Comparison of ENCODE assay signal across 15 mouse cellular contexts in genomic region chr5:88627545-88627944, GRCm38 (mm10). TPM values are rescaled to one million over a fixed set of nuclear protein-coding genes. Genes with fewer than 3 reads are reported as not detected.
DNase-seq lines count a peak whose midpoint lies in the region; ATAC-seq lines count a peak whose summit lies in the region.
"Had no signal": no experiment of that assay in that cellular context is flagged by ENCODE, and none has a peak within 500 bp of the region (broad histone marks: within the 10 kb centered on the region; RNA-seq: fewer than 3 reads in every experiment).

No protein-coding gene starts in this region.

- peaks cover 11% of the 10 kb centered on the region; the same call in 1 of the 2 replicates for H3K4me1 ChIP-seq in heart, embryonic 10.5 days
- peaks cover 9% of the 10 kb centered on the region for H3K4me1 ChIP-seq in limb, embryonic 10.5 days
- H3K4me1 ChIP-seq: midbrain, embryonic 10.5 days had no signal

- intact Hi-C loops in heart, postnatal 25 days (cut with DNase I) = no loop called here

- peaks cover 25% of the 10 kb centered on the region for H3K36me3 ChIP-seq in heart, embryonic 10.5 days
- peaks cover 20% of the 10 kb centered on the region for H3K36me3 ChIP-seq in limb, embryonic 10.5 days

- no peaks in the 10 kb centered on the region for H3K9me3 ChIP-seq in heart, embryonic 10.5 days
- H3K9me3 ChIP-seq in limb, embryonic 10.5 days (replicated peaks) = no peaks in the 10 kb centered on the region
- H3K9me3 ChIP-seq: midbrain, embryonic 10.5 days had no signal

- H3K27me3 ChIP-seq in heart, embryonic 10.5 days (ENCODE audit: insufficient read depth, poor library complexity, severe bottlenecking) = no peaks in the 10 kb centered on the region
- H3K27me3 ChIP-seq in limb, embryonic 10.5 days (ENCODE audit: low read depth, poor library complexity, severe bottlenecking) = no peaks in the 10 kb centered on the region

- H3K27ac ChIP-seq in heart, embryonic 10.5 days = no peak overlapping the region
- no peak overlapping the region for H3K27ac ChIP-seq in limb, embryonic 10.5 days
- H3K27ac ChIP-seq: midbrain, embryonic 10.5 days had no signal

- no peak overlapping the region for H3K4me3 ChIP-seq in heart, embryonic 10.5 days
- no peak overlapping the region for H3K4me3 ChIP-seq in limb, embryonic 10.5 days
- H3K4me3 ChIP-seq: midbrain, embryonic 10.5 days had no signal

- peak; percentile 100 for ATAC-seq in megakaryocyte-erythroid progenitor cell, adult 5-6 weeks (replicated peaks; ENCODE audit: low FRiP score, low TSS enrichment, poor library complexity, severe bottlenecking)

- DNase-seq in heart, embryonic 10.5 days (ENCODE audit: low spot score) = peak; percentile 84
- no peak for DNase-seq in heart, postnatal 25 days (ENCODE audit: low spot score)
- peak; percentile 70 for DNase-seq in c-Kit-positive CD71-positive TER-119-negative erythroid progenitor cells, embryonic 14.5 days (ENCODE audit: low read depth)
- peak; percentile 20 for DNase-seq in limb, embryonic 10.5 days (ENCODE audit: low spot score)
- DNase-seq in adrenal gland, postnatal 10 days = no peak
- no peak for DNase-seq in frontal cortex, postnatal 36 days (ENCODE audit: low spot score in 2 of 2)
- no peak for DNase-seq in embryo, embryonic 10 days (ENCODE audit: low spot score)
- DNase-seq: adrenal gland, postnatal 14 days; cerebellum, adult 11 months; heart, postnatal 10 days; kidney, postnatal 10 days; right cerebral cortex, adult 18-20 months; thymus, adult 2 months had no signal

- 77% methylated on average over 4 of the region's 4 CpGs for WGBS in heart, embryonic 10.5 days
- WGBS in limb, embryonic 10.5 days = 88% methylated on average over 4 of the region's 4 CpGs

RNA-seq across cellular contexts. Expression of gene Grsf1, which starts 48.4 kb away (rescaled TPM):
- 71.0 and 71.1 TPM in 2 replicates for polyA plus RNA-seq in heart, embryonic 10.5 days (2016; fragmentation: Nextera tagmentation; extraction: Ambion mirVana)
- total RNA-seq in heart, postnatal 25 days (2021) = 100 to 1,000 TPM; 206 to 221 TPM
- 64.4 and 67.5 TPM in 2 replicates for polyA plus RNA-seq in limb, embryonic 10.5 days (2016; fragmentation: Nextera tagmentation; extraction: Ambion mirVana)
- 65.0 and 69.2 TPM in 2 replicates for total RNA-seq in megakaryocyte-erythroid progenitor cell, adult 5-6 weeks (2014; fragmentation: Nextera tagmentation)
- 106 and 108 TPM in 2 replicates for total RNA-seq in megakaryocyte-erythroid progenitor cell, adult 5-6 weeks (2017)
- total RNA-seq in adrenal gland, postnatal 10 days (2021) = 100 to 1,000 TPM; 144 to 156 TPM

Comparison
In these comparisons a context has a peak if more than half of its experiments do, and no peak if none do; other contexts are left out.
1. DNase-seq: peak in heart, embryonic 10.5 days (single experiment), c-Kit-positive CD71-positive TER-119-negative erythroid progenitor cells, embryonic 14.5 days (single experiment) and limb, embryonic 10.5 days (single experiment); none in heart, postnatal 25 days (single experiment), adrenal gland, postnatal 10 days (single experiment), frontal cortex, postnatal 36 days (0 of 2) and embryo, embryonic 10 days (single experiment).